Mouse (Mus musculus): ENCODE results near the gene Frem1. TPM values are rescaled to one million over a fixed set of nuclear protein-coding genes. Genes with fewer than 3 reads are reported as not detected.

Gene Frem1
- total and polyA plus RNA-seq, 3 experiments: 0.01 to 0.27 TPM; not detected in 1

GRCm38 (mm10) chr4:82882500-82882899, 169.6 kb downstream of the Frem1 start:
- no peak for ATAC-seq (ENCODE audit: extremely low read depth, insufficient number of reproducible peaks, low FRiP score, poor library complexity, severe bottlenecking)
- no peaks in the 10 kb centered on the region for H3K36me3 ChIP-seq (replicated peaks)
- no peak for TF ChIP-seq TAL1 (conservative IDR thresholded peaks at IDR 0.05; ENCODE audit: low read depth, low read length)
- TF ChIP-seq GATA2 (IDR thresholded peaks at IDR 0.05; ENCODE audit: borderline replicate concordance, low read depth, low read length): no peak
- no peak for TF ChIP-seq POLR2AphosphoS5 (IDR thresholded peaks at IDR 0.05; ENCODE audit: insufficient replicate concordance, low read depth, low read length)
- no peak for TF ChIP-seq CTCF (IDR thresholded peaks at IDR 0.05; ENCODE audit: low read depth, low read length)
- no peak for TF ChIP-seq GATA1 (IDR thresholded peaks at IDR 0.05; ENCODE audit: borderline replicate concordance, low read length)
- DNase-seq (ENCODE audit: low spot score): no peak
- peaks cover 2% of the 10 kb centered on the region; the same call in 1 of the 2 replicates for H3K27me3 ChIP-seq (ENCODE audit: insufficient read depth, low read length)
- no peaks in the 10 kb centered on the region for H3K4me1 ChIP-seq (ENCODE audit: insufficient read depth, low read depth, low read length)
- no peak overlapping the region for H3K4me3 ChIP-seq (ENCODE audit: low read depth, low read length)
- H3K9me3 ChIP-seq (replicated peaks): no peaks in the 10 kb centered on the region; the same call in 1 of the 2 replicates

GRCm38 (mm10) chr4:82881366-82881765, 170.8 kb downstream of the Frem1 start:
- no peak for ATAC-seq (ENCODE audit: extremely low read depth, insufficient number of reproducible peaks, low FRiP score, poor library complexity, severe bottlenecking)

GRCm38 (mm10) chr4:82880243-82880642, 171.9 kb downstream of the Frem1 start:
- Histone ChIP-seq H3K27me3 (ENCODE audit: insufficient read depth, low read length) (no peaks in the 10 kb centered on the region), H3K36me3 (replicated peaks) (no peaks in the 10 kb centered on the region), H3K9me3 (replicated peaks) (no peaks in the 10 kb centered on the region; the same call in 1 of the 2 replicates), H3K4me3 (ENCODE audit: low read depth, low read length) (no peak overlapping the region), H3K4me1 (ENCODE audit: insufficient read depth, low read depth, low read length) (no peaks in the 10 kb centered on the region)
- no peak for TF ChIP-seq CTCF (IDR thresholded peaks at IDR 0.05; ENCODE audit: low read depth, low read length)
- no peak for TF ChIP-seq POLR2AphosphoS5 (IDR thresholded peaks at IDR 0.05; ENCODE audit: insufficient replicate concordance, low read depth, low read length)
- no peak for TF ChIP-seq TAL1 (conservative IDR thresholded peaks at IDR 0.05; ENCODE audit: low read depth, low read length)
- TF ChIP-seq GATA1 (IDR thresholded peaks at IDR 0.05; ENCODE audit: borderline replicate concordance, low read length): no peak
- no peak for TF ChIP-seq GATA2 (IDR thresholded peaks at IDR 0.05; ENCODE audit: borderline replicate concordance, low read depth, low read length)
- no peak for DNase-seq (ENCODE audit: low spot score)
- no peak for ATAC-seq (ENCODE audit: extremely low read depth, insufficient number of reproducible peaks, low FRiP score, poor library complexity, severe bottlenecking)

More at GRCm38 (mm10) chr4:82881366-82881765, 170.8 kb downstream of the Frem1 start:
- TF ChIP-seq GATA1 (IDR thresholded peaks at IDR 0.05; ENCODE audit: borderline replicate concordance, low read length) (no peak), GATA2 (IDR thresholded peaks at IDR 0.05; ENCODE audit: borderline replicate concordance, low read depth, low read length) (no peak), POLR2AphosphoS5 (IDR thresholded peaks at IDR 0.05; ENCODE audit: insufficient replicate concordance, low read depth, low read length) (no peak), TAL1 (conservative IDR thresholded peaks at IDR 0.05; ENCODE audit: low read depth, low read length) (no peak), CTCF (IDR thresholded peaks at IDR 0.05; ENCODE audit: low read depth, low read length) (no peak)
- no peaks in the 10 kb centered on the region; the same call in 1 of the 2 replicates for H3K9me3 ChIP-seq (replicated peaks)
- no peaks in the 10 kb centered on the region for H3K4me1 ChIP-seq (ENCODE audit: insufficient read depth, low read depth, low read length)
- no peaks in the 10 kb centered on the region for H3K36me3 ChIP-seq (replicated peaks)
- H3K27me3 ChIP-seq (ENCODE audit: insufficient read depth, low read length): no peaks in the 10 kb centered on the region
- no peak for DNase-seq (ENCODE audit: low spot score)
- no peak overlapping the region for H3K4me3 ChIP-seq (ENCODE audit: low read depth, low read length)

- TF ChIP-seq TAL1 (conservative IDR thresholded peaks at IDR 0.05; ENCODE audit: low read depth, low read length): no peak
- no peak for TF ChIP-seq GATA2 (IDR thresholded peaks at IDR 0.05; ENCODE audit: borderline replicate concordance, low read depth, low read length)
- TF ChIP-seq CTCF (IDR thresholded peaks at IDR 0.05; ENCODE audit: low read depth, low read length): no peak
- no peak for TF ChIP-seq GATA1 (IDR thresholded peaks at IDR 0.05; ENCODE audit: borderline replicate concordance, low read length)
- TF ChIP-seq POLR2AphosphoS5 (IDR thresholded peaks at IDR 0.05; ENCODE audit: insufficient replicate concordance, low read depth, low read length): no peak
- no peak overlapping the region for H3K4me3 ChIP-seq (ENCODE audit: low read depth, low read length)
- no peaks in the 10 kb centered on the region for H3K9me3 ChIP-seq (replicated peaks)
- H3K4me1 ChIP-seq (ENCODE audit: insufficient read depth, low read depth, low read length): no peaks in the 10 kb centered on the region
- ATAC-seq (ENCODE audit: extremely low read depth, insufficient number of reproducible peaks, low FRiP score, poor library complexity, severe bottlenecking) (no peak), DNase-seq (ENCODE audit: low spot score) (no peak)
- H3K36me3 ChIP-seq (replicated peaks): no peaks in the 10 kb centered on the region
- no peaks in the 10 kb centered on the region for H3K27me3 ChIP-seq (ENCODE audit: insufficient read depth, low read length)
Observed at GRCm38 (mm10) chr4:82879152-82879551, 173.0 kb downstream of the Frem1 start.

GRCm38 (mm10) chr4:82876656-82877055, 175.5 kb downstream of the Frem1 start:
- Histone ChIP-seq H3K36me3 (replicated peaks) (no peaks in the 10 kb centered on the region), H3K4me3 (ENCODE audit: low read depth, low read length) (no peak overlapping the region), H3K27me3 (ENCODE audit: insufficient read depth, low read length) (no peaks in the 10 kb centered on the region), H3K9me3 (replicated peaks) (no peaks in the 10 kb centered on the region), H3K4me1 (ENCODE audit: insufficient read depth, low read depth, low read length) (no peaks in the 10 kb centered on the region)
- ATAC-seq (ENCODE audit: extremely low read depth, insufficient number of reproducible peaks, low FRiP score, poor library complexity, severe bottlenecking) (no peak), DNase-seq (ENCODE audit: low spot score) (no peak)
- TF ChIP-seq GATA2 (IDR thresholded peaks at IDR 0.05; ENCODE audit: borderline replicate concordance, low read depth, low read length) (no peak), CTCF (IDR thresholded peaks at IDR 0.05; ENCODE audit: low read depth, low read length) (no peak), POLR2AphosphoS5 (IDR thresholded peaks at IDR 0.05; ENCODE audit: insufficient replicate concordance, low read depth, low read length) (no peak), TAL1 (conservative IDR thresholded peaks at IDR 0.05; ENCODE audit: low read depth, low read length) (no peak), GATA1 (IDR thresholded peaks at IDR 0.05; ENCODE audit: borderline replicate concordance, low read length) (no peak)

GRCm38 (mm10) chr4:82875532-82875931, 176.6 kb downstream of the Frem1 start:
- Histone ChIP-seq H3K9me3 (replicated peaks) (no peaks in the 10 kb centered on the region), H3K36me3 (replicated peaks) (no peaks in the 10 kb centered on the region), H3K4me1 (ENCODE audit: insufficient read depth, low read depth, low read length) (no peaks in the 10 kb centered on the region), H3K4me3 (ENCODE audit: low read depth, low read length) (no peak overlapping the region), H3K27me3 (ENCODE audit: insufficient read depth, low read length) (no peaks in the 10 kb centered on the region)
- ATAC-seq (ENCODE audit: extremely low read depth, insufficient number of reproducible peaks, low FRiP score, poor library complexity, severe bottlenecking) (no peak), DNase-seq (ENCODE audit: low spot score) (no peak)
- no peak for TF ChIP-seq GATA2 (IDR thresholded peaks at IDR 0.05; ENCODE audit: borderline replicate concordance, low read depth, low read length)
- no peak for TF ChIP-seq TAL1 (conservative IDR thresholded peaks at IDR 0.05; ENCODE audit: low read depth, low read length)
- TF ChIP-seq CTCF (IDR thresholded peaks at IDR 0.05; ENCODE audit: low read depth, low read length): no peak
- TF ChIP-seq GATA1 (IDR thresholded peaks at IDR 0.05; ENCODE audit: borderline replicate concordance, low read length): no peak
- no peak for TF ChIP-seq POLR2AphosphoS5 (IDR thresholded peaks at IDR 0.05; ENCODE audit: insufficient replicate concordance, low read depth, low read length)
